Mouse (Mus musculus): Measurements from ENCODE around the gene Ccdc115. TPM values are rescaled to one million over a fixed set of nuclear protein-coding genes. Genes with fewer than 3 reads are reported as not detected.
A peak's percentile ranks its signal among the peaks of the same experiment; 100 is the strongest.

Gene Ccdc115
- polyA plus RNA-seq, 1 experiment from 2014 or later, result 34.3 TPM

- no peak overlapping the region for H3K4me2 ChIP-seq
- H3K9ac ChIP-seq, result no peak overlapping the region
- no peaks in the 10 kb centered on the region for H3K27me3 ChIP-seq (replicated peaks)
- H3K27ac ChIP-seq, result no peak overlapping the region
- H3K4me1 ChIP-seq, result no peaks in the 10 kb centered on the region
- no peak overlapping the region for H3K4me3 ChIP-seq
- no peaks in the 10 kb centered on the region for H3K36me3 ChIP-seq
- H3K9me3 ChIP-seq (replicated peaks), result no peaks in the 10 kb centered on the region
- ATAC-seq, result no peak
- 65% methylated on average over 6 of the region's 6 CpGs for WGBS (ENCODE audit: insufficient replicate concordance)
Observed at GRCm38 (mm10) chr1:34389234-34389891, 50.1 kb downstream of the Ccdc115 start.

GRCm38 (mm10) chr1:34388849-34389233 lies 50.6 kb downstream of the Ccdc115 start:
- H3K9ac ChIP-seq, result no peak overlapping the region
- no peaks in the 10 kb centered on the region for H3K27me3 ChIP-seq (replicated peaks)
- no peaks in the 10 kb centered on the region for H3K36me3 ChIP-seq
- no peak for ATAC-seq
- no peak overlapping the region for H3K4me2 ChIP-seq
- H3K27ac ChIP-seq, result no peak overlapping the region
- no peak overlapping the region for H3K4me3 ChIP-seq
- 77% methylated on average over 11 of the region's 11 CpGs for WGBS (ENCODE audit: insufficient replicate concordance)
- no peaks in the 10 kb centered on the region for H3K4me1 ChIP-seq
- H3K9me3 ChIP-seq (replicated peaks), result no peaks in the 10 kb centered on the region

- ATAC-seq, result no peak
- Histone ChIP-seq H3K27me3 (replicated peaks) (no peaks in the 10 kb centered on the region), H3K4me1 (no peaks in the 10 kb centered on the region), H3K9ac (no peak overlapping the region), H3K4me3 (no peak overlapping the region), H3K27ac (no peak overlapping the region), H3K4me2 (no peak overlapping the region), H3K9me3 (replicated peaks) (no peaks in the 10 kb centered on the region), H3K36me3 (no peaks in the 10 kb centered on the region)
- WGBS (ENCODE audit: insufficient replicate concordance), result 70% methylated on average over 12 of the region's 12 CpGs
Observed at GRCm38 (mm10) chr1:34387346-34388327, 51.8 kb downstream of the Ccdc115 start.

Small RNA genes lying within 50 kb of the gene (microRNA-seq; reads per million reads assigned to microRNA genes)
- gene Mir5103, result 9.5 reads per million, percentile 21 among the genes with 10 or more reads in this experiment

Other genes starting within 250 kb of the Ccdc115 start
- 96.4 and 100 TPM in 2 replicates for gene Imp4, start 179 bp upstream of the Ccdc115 start, polyA plus RNA-seq (2016; fragmentation: Nextera tagmentation; extraction: Ambion mirVana)
- gene Ptpn18, start 20.1 kb upstream of the Ccdc115 start, polyA plus RNA-seq (2016; fragmentation: Nextera tagmentation; extraction: Ambion mirVana), result 18.6 and 19.1 TPM in 2 replicates
- not detected in 2 replicates for gene Prss39, start 58.7 kb upstream of the Ccdc115 start, polyA plus RNA-seq (2016; fragmentation: Nextera tagmentation; extraction: Ambion mirVana)
- not detected in 2 replicates for gene Cfc1, start 96.0 kb upstream of the Ccdc115 start, polyA plus RNA-seq (2016; fragmentation: Nextera tagmentation; extraction: Ambion mirVana)
- gene Prss40, start 121.3 kb upstream of the Ccdc115 start, polyA plus RNA-seq (2016; fragmentation: Nextera tagmentation; extraction: Ambion mirVana), result not detected in 2 replicates
- not detected in 2 replicates for gene Amer3, start 140.0 kb upstream of the Ccdc115 start, polyA plus RNA-seq (2016; fragmentation: Nextera tagmentation; extraction: Ambion mirVana)